Mouse (Mus musculus) adrenal gland, postnatal 25 days (tissue): ENCODE data around the gene Sbf1. TPM values are rescaled to one million over a fixed set of nuclear protein-coding genes. Genes with fewer than 3 reads are reported as not detected.
A peak's percentile ranks its signal among the peaks of the same experiment; 100 is the strongest.

Experiments
- DNase-seq: peaks from one replicate; pipeline ENCODE4 v3.0.0; 2021; ENCODE audit warnings: mixed read lengths
- long read RNA-seq: library from polyadenylated mRNA; stranded (forward); transcript quantifications from one replicate; pipeline ENCODE4 v2.0.0, GENCODE M21; 2021
- total RNA-seq: library from RNA; stranded (reverse); gene quantifications from 2 replicates; pipeline ENCODE4 v1.2.3, GENCODE M21; 2021

Gene Sbf1
- 101 and 107 TPM in 2 replicates for total RNA-seq
- long read RNA-seq, full-length matches to known transcripts = 2 of 22 reads
- long read RNA-seq, partial matches to known transcripts = 13 of 22 reads
- long read RNA-seq, other reads (novel, unspliced or antisense) = 7 of 22 reads

DNA sequence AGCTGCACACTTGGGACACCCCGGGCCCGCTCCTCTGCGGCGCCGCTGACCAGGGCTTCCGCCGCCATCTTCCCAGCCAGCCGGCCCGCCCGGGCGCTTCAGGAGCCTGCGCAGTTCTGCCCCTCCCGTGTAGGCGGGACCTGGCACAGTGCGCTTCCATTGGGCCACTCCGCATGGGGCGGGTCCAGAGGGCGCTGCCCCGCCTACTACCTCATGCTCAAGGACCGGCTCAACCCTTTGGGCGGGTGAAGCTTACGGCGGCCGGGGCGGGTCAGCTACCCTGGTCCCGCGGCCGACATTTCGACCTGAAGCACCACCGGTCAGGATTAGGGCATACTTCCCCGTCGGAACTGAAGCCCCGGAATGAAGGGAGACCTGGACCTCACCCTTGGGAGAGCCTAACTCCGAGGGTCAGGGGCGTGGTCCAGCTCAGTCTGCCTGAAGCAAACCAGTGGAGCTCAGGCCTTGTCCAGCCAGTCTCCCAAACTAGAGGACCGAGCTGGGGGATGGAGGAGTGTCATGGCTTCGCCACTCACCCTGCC lies at the start of gene Sbf1:
Gene Sbf1, minus strand, starts transcription at position 122 of the 542 bp plus-strand sequence.
- DNase-seq = peak; percentile 98

DNA sequence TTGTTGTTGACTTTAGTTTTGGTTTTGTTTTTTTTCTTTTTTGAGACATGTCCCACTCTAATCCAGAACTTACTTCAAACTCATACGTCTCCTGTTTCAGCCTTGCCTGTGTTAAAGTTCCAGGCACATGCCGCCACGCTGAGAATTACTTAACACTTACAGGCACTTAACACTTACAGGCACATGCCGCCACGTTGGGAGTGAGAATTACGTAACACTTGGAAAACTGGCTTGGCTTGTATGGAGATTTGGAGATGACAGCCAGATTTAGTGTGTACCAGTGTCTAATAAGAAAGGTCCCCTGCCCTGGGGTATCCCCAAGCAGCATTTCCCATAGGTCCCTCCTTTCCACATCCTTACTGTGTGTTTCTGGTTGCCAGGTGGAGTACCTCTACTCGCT lies 47.9 kb upstream of the Sbf1 start:
- no peak for DNase-seq

GRCm38 (mm10) chr15:89358784-89359183 lies 43.7 kb upstream of the Sbf1 start:
- no peak for DNase-seq

- DNase-seq = peak; percentile 73
Measured at GRCm38 (mm10) chr15:89356372-89356771, 41.3 kb upstream of the Sbf1 start.

- DNase-seq = peak; percentile 97
Measured at GRCm38 (mm10) chr15:89355241-89356187, 40.4 kb upstream of the Sbf1 start, which contains the start of the genes Lmf2 and Ncaph2. Gene Lmf2, minus strand, starts transcription at chr15:89355659. Gene Ncaph2, plus strand, starts transcription at chr15:89355719.

DNA sequence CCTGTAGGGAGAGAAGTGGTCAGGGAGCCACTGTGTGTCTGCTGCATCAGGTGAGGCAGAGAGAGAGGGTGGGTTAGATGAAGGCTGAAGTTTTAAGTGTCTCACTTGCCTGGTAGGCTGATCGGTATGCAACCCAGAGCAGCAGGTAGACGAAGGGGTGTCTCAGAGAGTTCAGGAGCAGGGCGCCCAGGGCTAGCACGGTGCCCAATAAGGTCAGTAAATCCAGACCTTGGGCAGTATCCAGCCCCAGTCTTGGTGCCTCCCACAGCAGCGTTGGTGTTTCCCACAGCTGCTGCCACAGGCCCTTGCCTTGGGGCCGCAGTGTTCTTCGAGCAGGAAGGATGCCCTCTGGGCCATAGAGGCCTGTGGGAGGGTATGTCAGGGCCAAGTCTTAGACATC lies 39.3 kb upstream of the Sbf1 start:
- DNase-seq = no peak

DNA sequence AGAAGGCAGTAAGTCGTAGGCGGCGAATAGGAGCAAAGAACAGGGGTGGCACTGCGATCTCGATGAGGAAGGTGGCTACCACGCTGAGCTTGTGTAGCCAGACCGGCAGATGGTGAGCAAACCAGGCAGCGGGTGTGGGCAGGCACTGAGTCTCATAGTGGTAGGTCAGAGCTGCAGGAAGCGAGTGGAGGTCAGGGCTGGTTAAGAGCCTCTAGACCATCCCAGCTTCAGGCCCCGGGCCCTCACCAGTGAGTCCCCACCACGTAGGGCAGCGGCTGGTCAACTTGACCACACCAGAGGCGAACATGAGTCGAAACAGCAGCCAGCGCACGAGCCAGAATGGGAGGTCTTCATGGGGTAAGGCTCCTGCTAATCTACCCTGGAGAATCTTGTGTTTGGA lies 38.7 kb upstream of the Sbf1 start:
- DNase-seq = no peak

- no peak for DNase-seq
Measured at GRCm38 (mm10) chr15:89352795-89353194, 37.7 kb upstream of the Sbf1 start.

- no peak for DNase-seq
Measured at GRCm38 (mm10) chr15:89352054-89352453, 36.9 kb upstream of the Sbf1 start.

DNA sequence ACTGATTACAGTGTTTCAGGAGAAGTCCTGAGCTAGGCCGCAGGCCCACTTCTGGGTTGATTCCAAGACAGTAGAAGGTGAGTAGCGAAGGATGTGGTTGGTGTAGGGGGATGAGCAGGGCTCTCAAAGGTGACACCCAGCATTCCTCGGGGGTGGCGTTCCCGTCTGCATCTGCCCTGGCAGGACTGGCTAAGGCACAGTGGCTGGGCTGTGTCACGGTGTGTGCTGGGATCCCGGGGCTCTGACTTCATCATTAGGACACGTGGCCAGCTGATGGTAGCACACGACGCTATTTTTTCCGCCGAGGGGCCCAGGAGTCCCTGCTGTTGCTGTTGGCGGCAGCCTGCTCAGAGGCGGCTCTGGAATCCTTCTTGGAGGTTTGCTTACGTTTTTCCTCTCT lies 36.2 kb upstream of the Sbf1 start:
- no peak for DNase-seq

DNA sequence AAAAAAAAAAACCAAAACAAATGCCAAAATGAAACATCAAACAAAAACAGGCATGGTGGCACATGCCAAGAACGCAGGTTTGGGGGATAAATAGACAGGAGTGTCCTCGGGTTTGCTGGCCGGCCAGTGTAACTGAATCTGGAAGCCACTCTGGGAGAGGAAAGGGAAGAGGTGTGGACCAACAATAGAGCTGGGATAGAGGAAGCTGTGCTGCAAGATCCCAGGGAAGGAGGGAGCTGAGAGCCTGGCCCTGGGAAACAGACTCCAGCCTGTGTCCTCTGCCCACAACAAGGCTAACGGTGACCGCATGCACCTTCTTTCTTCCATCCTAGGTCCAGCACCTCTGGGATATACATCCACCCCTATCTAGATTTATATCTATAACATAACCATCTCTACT lies 35.3 kb upstream of the Sbf1 start:
- DNase-seq = no peak

- DNase-seq = no peak
Measured at GRCm38 (mm10) chr15:89343325-89343724, 28.2 kb upstream of the Sbf1 start.

- DNase-seq = no peak
Measured at GRCm38 (mm10) chr15:89341678-89342077, 26.6 kb upstream of the Sbf1 start.

DNA sequence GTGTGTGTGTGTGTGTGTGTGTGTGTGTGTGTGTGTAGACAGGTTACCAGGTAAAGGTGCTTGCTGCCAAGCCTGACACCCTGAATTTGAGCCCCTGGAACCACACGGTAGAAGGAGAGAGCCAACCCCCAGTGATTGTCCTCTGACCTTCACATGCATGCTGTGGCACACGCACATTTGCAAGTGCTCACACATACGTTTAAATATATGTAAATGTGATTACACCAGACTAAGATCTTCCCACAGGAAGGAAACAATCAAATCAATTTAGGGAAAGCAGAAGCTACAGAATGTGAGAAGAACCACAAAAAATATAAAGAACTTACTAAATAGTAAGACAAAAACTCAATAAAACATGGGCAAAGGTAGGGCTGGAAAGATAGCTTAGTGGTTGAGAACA lies 25.0 kb upstream of the Sbf1 start:
- no peak for DNase-seq

- DNase-seq = no peak
Measured at GRCm38 (mm10) chr15:89339696-89340095, 24.6 kb upstream of the Sbf1 start.

GRCm38 (mm10) chr15:89336422-89336821 lies 21.3 kb upstream of the Sbf1 start:
- DNase-seq = no peak

- no peak for DNase-seq
Measured at GRCm38 (mm10) chr15:89334774-89335537, 19.8 kb upstream of the Sbf1 start.

DNA sequence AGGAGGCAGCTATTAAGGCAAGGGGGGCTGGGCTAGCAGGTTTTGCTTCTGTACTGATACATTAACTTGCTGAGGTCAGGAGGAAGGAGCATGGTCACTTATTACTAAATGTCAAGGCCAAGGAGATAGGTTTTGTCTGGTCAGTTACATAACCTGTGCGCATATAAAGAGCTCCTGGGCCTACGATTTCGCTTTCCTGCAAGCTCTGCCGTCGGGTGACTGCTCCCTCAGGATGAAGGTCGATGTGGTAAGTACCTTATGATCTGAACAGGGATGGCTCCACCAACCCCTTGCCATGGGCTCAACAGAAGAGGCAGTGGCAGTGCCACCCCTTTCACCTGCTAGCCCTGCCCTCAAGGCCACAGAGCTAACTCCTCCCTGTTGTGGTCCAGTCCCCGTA lies 19.2 kb upstream of the Sbf1 start, which contains the start of gene Miox:
Gene Miox, plus strand, starts transcription at position 128 of the 400 bp plus-strand sequence.
- DNase-seq = no peak

- no peak for DNase-seq
Measured at GRCm38 (mm10) chr15:89326441-89326840, 11.3 kb upstream of the Sbf1 start.

GRCm38 (mm10) chr15:89323656-89324055 lies 8.5 kb upstream of the Sbf1 start:
- no peak for DNase-seq

DNA sequence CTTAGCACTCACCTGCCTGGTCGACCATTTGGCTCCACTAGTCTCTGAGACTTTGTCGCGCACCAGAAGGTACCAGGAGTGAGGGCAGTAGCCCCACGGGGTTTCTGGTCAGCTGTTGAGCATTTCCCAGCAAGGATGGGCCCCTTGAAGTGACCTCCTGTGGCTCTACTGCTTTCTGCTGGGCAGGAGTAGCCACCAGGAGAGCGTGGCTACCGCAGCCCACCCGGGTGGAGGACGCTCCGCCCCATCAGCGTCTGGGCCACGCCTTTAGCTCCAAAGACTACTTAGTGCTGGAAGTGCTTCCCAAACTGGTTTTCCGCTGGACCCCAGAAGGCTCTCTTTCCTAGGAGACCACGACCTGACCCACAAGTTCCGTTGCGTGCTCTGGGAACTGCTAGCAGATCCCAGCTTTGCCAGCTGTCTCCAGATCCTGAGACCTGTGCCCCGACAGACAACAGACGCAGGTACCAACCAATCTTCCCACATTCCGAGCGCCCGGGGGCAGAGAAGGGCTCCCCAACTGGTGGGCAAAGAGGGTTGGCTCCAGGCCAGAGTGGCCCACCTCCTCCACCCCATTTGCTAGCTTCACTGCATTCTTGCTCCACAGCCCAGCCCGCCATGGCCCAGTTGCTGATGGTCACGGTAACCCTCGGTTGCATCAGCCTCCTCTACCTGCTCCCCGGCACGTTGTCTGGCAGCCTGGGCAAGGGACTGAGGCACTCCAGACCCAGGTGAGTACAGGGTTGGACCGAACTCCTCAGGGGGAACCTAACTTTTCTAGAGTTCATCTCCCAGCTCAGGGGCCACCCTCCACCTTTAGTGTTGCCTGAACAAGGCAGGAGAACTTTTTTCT lies 7.8 kb upstream of the Sbf1 start, which contains the start of gene Adm2:
Gene Adm2, plus strand, starts transcription at position 51 of the 853 bp plus-strand sequence.
- no peak for DNase-seq
